Mouse (Mus musculus): ENCODE data around the gene Ribc1. TPM values are rescaled to one million over a fixed set of nuclear protein-coding genes. Genes with fewer than 3 reads are reported as not detected.

Ribc1 gene
- total RNA-seq, 1 experiment = 6.8 TPM

DNA sequence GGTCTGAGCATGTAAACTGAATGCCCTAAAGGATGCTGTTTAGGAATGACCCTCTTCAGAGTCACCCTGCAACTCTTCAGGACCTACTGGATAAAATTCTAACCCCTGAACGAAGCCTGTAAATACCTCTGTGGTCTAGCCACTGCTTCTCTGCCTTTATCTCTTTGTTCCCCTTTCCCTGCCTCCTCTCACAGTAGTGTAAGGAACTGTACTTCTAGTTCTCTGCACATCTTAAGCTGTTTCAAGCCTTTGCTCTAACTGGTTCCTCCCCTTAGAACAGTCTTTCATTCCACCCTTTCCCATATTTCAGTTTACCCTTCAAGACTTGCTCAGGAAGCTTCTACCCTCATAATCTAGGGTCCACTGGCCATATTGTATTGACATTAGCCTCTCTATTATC is 8.2 kb downstream of the Ribc1 start:
- TF ChIP-seq MAFK (IDR thresholded peaks at IDR 0.05; ENCODE audit: insufficient read depth, low read depth, low read length) = no peak
- H3K27ac ChIP-seq (ENCODE audit: insufficient read depth, low read depth, low read length, poor library complexity, severe bottlenecking) = no peak overlapping the region
- no peak overlapping the region for H3K9ac ChIP-seq (ENCODE audit: insufficient read depth, low read depth, low read length, poor library complexity, severe bottlenecking)
- no peak for DNase-seq (ENCODE audit: low read depth, low spot score)
- no peaks in the 10 kb centered on the region for H3K9me3 ChIP-seq (ENCODE audit: control insufficient read depth, insufficient read depth, low read depth, low read length)
- H3K36me3 ChIP-seq (ENCODE audit: control insufficient read depth, insufficient read depth, low read length, poor library complexity, severe bottlenecking) = peaks cover 15% of the 10 kb centered on the region
- H3K4me3 ChIP-seq (ENCODE audit: insufficient read depth in 1 of 2, low read depth in 1 of 2, low read length in 2 of 2, poor library complexity in 1 of 2, severe bottlenecking in 1 of 2) = no peak overlapping the region
- in situ Hi-C loops (cut with MboI; ENCODE audit: low sequenced_read_pairs in 2 of 2, unreplicated experiment in 2 of 2) = no loop called here
- H3K4me1 ChIP-seq (ENCODE audit: control insufficient read depth in 2 of 2, insufficient read depth in 2 of 2, low read length in 2 of 2, poor library complexity in 1 of 2) = no peaks in the 10 kb centered on the region

DNA sequence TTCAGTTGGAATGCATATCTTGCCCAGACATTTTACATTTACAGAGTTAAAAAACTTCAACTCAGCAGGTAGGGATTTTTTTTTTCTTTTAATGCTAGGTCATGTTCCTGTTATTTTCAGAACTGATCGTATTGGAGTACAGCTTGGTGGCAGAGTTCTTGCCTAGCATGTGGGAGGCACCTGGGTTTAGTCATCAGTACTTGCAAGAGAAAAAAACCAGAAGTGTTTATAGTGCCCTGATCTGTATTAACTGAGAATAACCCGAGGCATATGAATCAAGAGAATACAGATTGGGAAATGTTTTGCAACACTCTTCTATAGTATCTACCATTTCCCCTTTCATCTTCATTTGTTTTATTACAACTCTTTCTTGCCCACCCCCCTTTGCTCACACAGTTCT is 13.2 kb downstream of the Ribc1 start:
- H3K9ac ChIP-seq (ENCODE audit: insufficient read depth, low read depth, low read length, poor library complexity, severe bottlenecking) = no peak overlapping the region
- DNase-seq (ENCODE audit: low read depth, low spot score) = no peak
- TF ChIP-seq ZC3H11A (IDR thresholded peaks at IDR 0.05; ENCODE audit: borderline replicate concordance, low read depth, low read length) = no peak
- TF ChIP-seq CHD2 (IDR thresholded peaks at IDR 0.05; ENCODE audit: low read depth, low read length) = no peak
- no peak for TF ChIP-seq HCFC1 (IDR thresholded peaks at IDR 0.05; ENCODE audit: borderline replicate concordance, insufficient read depth, low read length)
- TF ChIP-seq ZNF384 (IDR thresholded peaks at IDR 0.05; ENCODE audit: low read depth, low read length) = no peak
- no peak for TF ChIP-seq MAFK (IDR thresholded peaks at IDR 0.05; ENCODE audit: insufficient read depth, low read depth, low read length)
- H3K36me3 ChIP-seq (ENCODE audit: control insufficient read depth, insufficient read depth, low read length, poor library complexity, severe bottlenecking) = peaks cover 15% of the 10 kb centered on the region
- no peak overlapping the region; a peak in 1 of 4 replicates for H3K4me3 ChIP-seq (ENCODE audit: insufficient read depth in 1 of 2, low read depth in 1 of 2, low read length in 2 of 2, poor library complexity in 1 of 2, severe bottlenecking in 1 of 2)
- H3K9me3 ChIP-seq (ENCODE audit: control insufficient read depth, insufficient read depth, low read depth, low read length) = no peaks in the 10 kb centered on the region
- H3K4me1 ChIP-seq (ENCODE audit: control insufficient read depth in 2 of 2, insufficient read depth in 2 of 2, low read length in 2 of 2, poor library complexity in 1 of 2) = peaks cover 0 to 2% of the 10 kb centered on the region in 2 experiments; a peak in 1 of 4 replicates
- in situ Hi-C loops (cut with MboI; ENCODE audit: low sequenced_read_pairs in 2 of 2, unreplicated experiment in 2 of 2) = no loop called here
- no peak overlapping the region for H3K27ac ChIP-seq (ENCODE audit: insufficient read depth, low read depth, low read length, poor library complexity, severe bottlenecking)

DNA sequence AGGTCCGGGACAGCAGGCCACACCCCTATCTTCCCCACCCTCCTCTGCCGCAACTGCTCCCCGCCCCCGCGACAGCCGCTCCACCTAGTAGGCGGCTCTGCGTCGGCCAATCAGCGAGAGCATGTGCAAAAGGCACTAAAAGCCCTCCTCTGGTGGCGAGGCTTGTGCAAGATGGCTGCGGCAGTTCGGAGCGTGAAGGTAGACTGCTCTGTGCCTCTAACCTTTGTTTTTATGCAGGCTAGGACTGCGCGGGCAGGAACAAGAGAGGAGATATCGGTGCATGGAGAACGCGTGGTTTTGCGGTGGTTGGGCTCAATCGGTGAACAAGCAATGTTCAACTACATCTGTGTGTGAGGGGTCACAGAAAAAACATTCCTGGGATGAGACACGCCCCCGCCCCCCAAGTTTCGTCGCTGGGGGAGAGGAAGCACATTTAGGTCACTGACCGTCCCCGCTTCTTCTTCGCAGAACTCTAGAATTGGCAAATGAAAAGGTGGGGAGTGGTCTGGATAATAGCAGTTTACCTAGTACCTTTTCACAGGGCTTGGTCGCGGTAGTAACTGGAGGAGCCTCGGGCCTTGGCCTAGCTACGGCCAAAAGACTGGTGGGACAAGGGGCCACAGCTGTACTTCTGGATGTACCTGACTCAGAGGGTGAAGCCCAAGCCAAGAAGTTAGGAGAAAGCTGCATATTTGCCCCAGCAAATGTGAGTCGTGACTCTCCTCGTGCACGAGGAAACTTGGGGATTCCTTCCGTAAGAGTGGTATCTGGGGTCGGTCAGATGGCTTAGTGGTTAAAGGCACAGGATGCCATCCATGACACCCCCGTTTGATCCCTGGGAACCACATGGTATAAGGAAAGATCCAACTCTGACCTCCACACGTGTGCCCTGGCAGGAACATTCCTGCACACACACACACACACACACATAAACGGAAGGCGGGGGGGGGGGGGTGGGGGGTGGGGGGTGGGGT is 14.1 kb downstream of the Ribc1 start, which contains the start of gene Hsd17b10:
Hsd17b10 (plus strand) TSS at position 109 of the 974 bp plus-strand sequence.
- TF ChIP-seq ZC3H11A (IDR thresholded peaks at IDR 0.05; ENCODE audit: borderline replicate concordance, low read depth, low read length) = no peak
- no peak for TF ChIP-seq CHD2 (IDR thresholded peaks at IDR 0.05; ENCODE audit: low read depth, low read length)
- TF ChIP-seq HCFC1 (IDR thresholded peaks at IDR 0.05; ENCODE audit: borderline replicate concordance, insufficient read depth, low read length) = no peak
- TF ChIP-seq ZNF384 (IDR thresholded peaks at IDR 0.05; ENCODE audit: low read depth, low read length) = no peak
- TF ChIP-seq MAFK (IDR thresholded peaks at IDR 0.05; ENCODE audit: insufficient read depth, low read depth, low read length) = no peak
- H3K36me3 ChIP-seq (ENCODE audit: control insufficient read depth, insufficient read depth, low read length, poor library complexity, severe bottlenecking) = peaks cover 13% of the 10 kb centered on the region
- in situ Hi-C loops (cut with MboI; ENCODE audit: low sequenced_read_pairs in 2 of 2, unreplicated experiment in 2 of 2) = no loop called here
- no peaks in the 10 kb centered on the region for H3K9me3 ChIP-seq (ENCODE audit: control insufficient read depth, insufficient read depth, low read depth, low read length)
- H3K4me1 ChIP-seq (ENCODE audit: control insufficient read depth in 2 of 2, insufficient read depth in 2 of 2, low read length in 2 of 2, poor library complexity in 1 of 2) = peaks cover 0 to 2% of the 10 kb centered on the region in 2 experiments; a peak in 1 of 4 replicates
- peak within 1 kb of the TSS; percentile 68 to 91 for H3K4me3 ChIP-seq (ENCODE audit: insufficient read depth in 1 of 2, low read depth in 1 of 2, low read length in 2 of 2, poor library complexity in 1 of 2, severe bottlenecking in 1 of 2)
- H3K9ac ChIP-seq (ENCODE audit: insufficient read depth, low read depth, low read length, poor library complexity, severe bottlenecking) = peak within 1 kb of the TSS; percentile 68
- DNase-seq (ENCODE audit: low read depth, low spot score) = peak; percentile 60
- H3K27ac ChIP-seq (ENCODE audit: insufficient read depth, low read depth, low read length, poor library complexity, severe bottlenecking) = peak within 1 kb of the TSS; percentile 14; the same call in 1 of the 2 replicates

- TF ChIP-seq MAFK (IDR thresholded peaks at IDR 0.05; ENCODE audit: insufficient read depth, low read depth, low read length) (no peak), CHD2 (IDR thresholded peaks at IDR 0.05; ENCODE audit: low read depth, low read length) (no peak), HCFC1 (IDR thresholded peaks at IDR 0.05; ENCODE audit: borderline replicate concordance, insufficient read depth, low read length) (no peak), ZC3H11A (IDR thresholded peaks at IDR 0.05; ENCODE audit: borderline replicate concordance, low read depth, low read length) (no peak), ZNF384 (IDR thresholded peaks at IDR 0.05; ENCODE audit: low read depth, low read length) (no peak)
- Histone ChIP-seq H3K9ac (ENCODE audit: insufficient read depth, low read depth, low read length, poor library complexity, severe bottlenecking) (peak overlapping the region; percentile 54; the same call in 1 of the 2 replicates), H3K36me3 (ENCODE audit: control insufficient read depth, insufficient read depth, low read length, poor library complexity, severe bottlenecking) (peaks cover 11% of the 10 kb centered on the region), H3K4me3 (ENCODE audit: insufficient read depth in 1 of 2, low read depth in 1 of 2, low read length in 2 of 2, poor library complexity in 1 of 2, severe bottlenecking in 1 of 2) (peak overlapping the region; percentile 15 to 91; a peak in 3 of 4 replicates), H3K4me1 (ENCODE audit: control insufficient read depth in 2 of 2, insufficient read depth in 2 of 2, low read length in 2 of 2, poor library complexity in 1 of 2) (peaks cover 0 to 2% of the 10 kb centered on the region in 2 experiments; a peak in 1 of 4 replicates), H3K27ac (ENCODE audit: insufficient read depth, low read depth, low read length, poor library complexity, severe bottlenecking) (no peak overlapping the region), H3K9me3 (ENCODE audit: control insufficient read depth, insufficient read depth, low read depth, low read length) (no peaks in the 10 kb centered on the region)
- in situ Hi-C loops (cut with MboI; ENCODE audit: low sequenced_read_pairs in 2 of 2, unreplicated experiment in 2 of 2) = no loop called here
- DNase-seq (ENCODE audit: low read depth, low spot score) = no peak
Measured at GRCm38 (mm10) chrX:152001182-152001684, 14.9 kb downstream of the Ribc1 start.

Measured in ES-E14 (cell line).